Mouse (Mus musculus): ENCODE data around the gene Cmtm8. TPM values are rescaled to one million over a fixed set of nuclear protein-coding genes. Genes with fewer than 3 reads are reported as not detected.

Cmtm8 gene
- total RNA-seq, 1 experiment = 1.8 TPM

- Histone ChIP-seq H3K27ac (ENCODE audit: insufficient read depth, low read depth, low read length, poor library complexity, severe bottlenecking) (no peak overlapping the region), H3K9me3 (ENCODE audit: control insufficient read depth, insufficient read depth, low read depth, low read length) (no peaks in the 10 kb centered on the region)
- peak; percentile 29 for DNase-seq (ENCODE audit: low read depth, low spot score)
Measured at GRCm38 (mm10) chr9:114887699-114888098, 43.7 kb upstream of the Cmtm8 start.

GRCm38 (mm10) chr9:114885991-114886662 is 42.2 kb upstream of the Cmtm8 start:
- Histone ChIP-seq H3K4me1 (ENCODE audit: control insufficient read depth in 2 of 2, insufficient read depth in 2 of 2, low read length in 2 of 2, poor library complexity in 1 of 2) (no peaks in the 10 kb centered on the region), H3K4me3 (ENCODE audit: insufficient read depth in 1 of 2, low read depth in 1 of 2, low read length in 2 of 2, poor library complexity in 1 of 2, severe bottlenecking in 1 of 2) (no peak overlapping the region), H3K9ac (ENCODE audit: insufficient read depth, low read depth, low read length, poor library complexity, severe bottlenecking) (no peak overlapping the region), H3K36me3 (ENCODE audit: control insufficient read depth, insufficient read depth, low read length, poor library complexity, severe bottlenecking) (no peaks in the 10 kb centered on the region), H3K27ac (ENCODE audit: insufficient read depth, low read depth, low read length, poor library complexity, severe bottlenecking) (no peak overlapping the region), H3K9me3 (ENCODE audit: control insufficient read depth, insufficient read depth, low read depth, low read length) (no peaks in the 10 kb centered on the region)
- DNase-seq (ENCODE audit: low read depth, low spot score) = no peak
- in situ Hi-C loops (cut with MboI; ENCODE audit: low sequenced_read_pairs in 2 of 2, unreplicated experiment in 2 of 2) = no loop called here
- no peak for TF ChIP-seq CHD2 (IDR thresholded peaks at IDR 0.05; ENCODE audit: low read depth, low read length)
- no peak for TF ChIP-seq ZNF384 (IDR thresholded peaks at IDR 0.05; ENCODE audit: low read depth, low read length)
- no peak for TF ChIP-seq HCFC1 (IDR thresholded peaks at IDR 0.05; ENCODE audit: borderline replicate concordance, insufficient read depth, low read length)
- TF ChIP-seq ZC3H11A (IDR thresholded peaks at IDR 0.05; ENCODE audit: borderline replicate concordance, low read depth, low read length) = no peak
- no peak for TF ChIP-seq MAFK (IDR thresholded peaks at IDR 0.05; ENCODE audit: insufficient read depth, low read depth, low read length)

More at GRCm38 (mm10) chr9:114887699-114888098, 43.7 kb upstream of the Cmtm8 start:
- no peak overlapping the region for H3K9ac ChIP-seq (ENCODE audit: insufficient read depth, low read depth, low read length, poor library complexity, severe bottlenecking)
- H3K4me3 ChIP-seq (ENCODE audit: insufficient read depth in 1 of 2, low read depth in 1 of 2, low read length in 2 of 2, poor library complexity in 1 of 2, severe bottlenecking in 1 of 2) = no peak overlapping the region
- TF ChIP-seq ZC3H11A (IDR thresholded peaks at IDR 0.05; ENCODE audit: borderline replicate concordance, low read depth, low read length) (0 out of 2 replicates have a peak, but pooled peaks have one; percentile 1), ZNF384 (IDR thresholded peaks at IDR 0.05; ENCODE audit: low read depth, low read length) (no peak)
- no peaks in the 10 kb centered on the region for H3K36me3 ChIP-seq (ENCODE audit: control insufficient read depth, insufficient read depth, low read length, poor library complexity, severe bottlenecking)
- no peaks in the 10 kb centered on the region for H3K4me1 ChIP-seq (ENCODE audit: control insufficient read depth in 2 of 2, insufficient read depth in 2 of 2, low read length in 2 of 2, poor library complexity in 1 of 2)
- in situ Hi-C loops (cut with MboI; ENCODE audit: low sequenced_read_pairs in 2 of 2, unreplicated experiment in 2 of 2) = no loop called here

DNA sequence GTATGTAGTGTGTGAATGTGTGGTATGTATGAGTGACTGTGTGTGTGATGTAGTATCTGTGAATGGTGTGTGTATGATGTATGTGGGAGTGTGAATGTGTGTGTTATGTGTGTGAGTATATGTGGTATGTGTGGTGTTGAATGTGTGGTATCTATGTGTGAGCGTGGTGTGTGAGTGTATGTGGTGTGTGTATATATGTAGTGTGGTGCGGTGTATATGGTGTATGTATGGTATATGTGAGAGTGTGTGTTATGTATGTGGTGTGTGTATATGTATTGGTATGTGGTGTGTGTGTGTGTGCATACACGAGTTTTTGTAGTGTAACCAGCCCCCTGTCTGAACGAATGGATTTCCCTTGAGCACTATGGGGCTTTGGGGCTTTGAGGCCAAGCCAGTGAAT is 41.6 kb upstream of the Cmtm8 start:
- Histone ChIP-seq H3K4me3 (ENCODE audit: insufficient read depth in 1 of 2, low read depth in 1 of 2, low read length in 2 of 2, poor library complexity in 1 of 2, severe bottlenecking in 1 of 2) (no peak overlapping the region), H3K36me3 (ENCODE audit: control insufficient read depth, insufficient read depth, low read length, poor library complexity, severe bottlenecking) (no peaks in the 10 kb centered on the region), H3K9ac (ENCODE audit: insufficient read depth, low read depth, low read length, poor library complexity, severe bottlenecking) (no peak overlapping the region), H3K4me1 (ENCODE audit: control insufficient read depth in 2 of 2, insufficient read depth in 2 of 2, low read length in 2 of 2, poor library complexity in 1 of 2) (no peaks in the 10 kb centered on the region), H3K9me3 (ENCODE audit: control insufficient read depth, insufficient read depth, low read depth, low read length) (peaks cover under 1% of the 10 kb centered on the region; the same call in 1 of the 2 replicates), H3K27ac (ENCODE audit: insufficient read depth, low read depth, low read length, poor library complexity, severe bottlenecking) (no peak overlapping the region)
- DNase-seq (ENCODE audit: low read depth, low spot score) = no peak
- TF ChIP-seq ZNF384 (IDR thresholded peaks at IDR 0.05; ENCODE audit: low read depth, low read length) (no peak), ZC3H11A (IDR thresholded peaks at IDR 0.05; ENCODE audit: borderline replicate concordance, low read depth, low read length) (no peak)
- in situ Hi-C loops (cut with MboI; ENCODE audit: low sequenced_read_pairs in 2 of 2, unreplicated experiment in 2 of 2) = no loop called here

DNA sequence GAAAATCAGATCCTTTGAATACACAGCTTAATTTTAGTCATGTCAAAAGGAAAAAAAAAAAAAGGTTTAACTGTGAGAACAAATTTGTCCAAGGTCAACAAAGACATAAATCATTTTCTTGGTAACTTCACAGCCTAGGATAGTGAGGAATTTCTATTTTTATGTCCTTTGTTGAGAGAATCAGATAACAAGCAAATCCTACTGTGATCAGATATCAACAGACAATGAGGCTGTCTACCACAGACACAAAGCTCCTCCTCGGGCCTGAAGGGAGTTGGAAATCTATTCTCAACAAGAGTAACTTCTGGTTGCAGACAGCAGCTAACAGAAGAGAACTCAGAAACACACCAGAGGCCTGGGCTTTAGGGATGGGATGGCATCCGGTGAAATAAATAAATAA is 38.0 kb upstream of the Cmtm8 start:
- DNase-seq (ENCODE audit: low read depth, low spot score) = no peak
- Histone ChIP-seq H3K4me1 (ENCODE audit: control insufficient read depth in 2 of 2, insufficient read depth in 2 of 2, low read length in 2 of 2, poor library complexity in 1 of 2) (no peaks in the 10 kb centered on the region), H3K9me3 (ENCODE audit: control insufficient read depth, insufficient read depth, low read depth, low read length) (peaks cover 4% of the 10 kb centered on the region; the same call in 1 of the 2 replicates), H3K27ac (ENCODE audit: insufficient read depth, low read depth, low read length, poor library complexity, severe bottlenecking) (no peak overlapping the region), H3K9ac (ENCODE audit: insufficient read depth, low read depth, low read length, poor library complexity, severe bottlenecking) (no peak overlapping the region), H3K4me3 (ENCODE audit: insufficient read depth in 1 of 2, low read depth in 1 of 2, low read length in 2 of 2, poor library complexity in 1 of 2, severe bottlenecking in 1 of 2) (no peak overlapping the region), H3K36me3 (ENCODE audit: control insufficient read depth, insufficient read depth, low read length, poor library complexity, severe bottlenecking) (no peaks in the 10 kb centered on the region)
- in situ Hi-C loops (cut with MboI; ENCODE audit: low sequenced_read_pairs in 2 of 2, unreplicated experiment in 2 of 2) = no loop called here
- TF ChIP-seq CHD2 (IDR thresholded peaks at IDR 0.05; ENCODE audit: low read depth, low read length) (no peak), MAFK (IDR thresholded peaks at IDR 0.05; ENCODE audit: insufficient read depth, low read depth, low read length) (no peak), ZNF384 (IDR thresholded peaks at IDR 0.05; ENCODE audit: low read depth, low read length) (no peak), ZC3H11A (IDR thresholded peaks at IDR 0.05; ENCODE audit: borderline replicate concordance, low read depth, low read length) (no peak), HCFC1 (IDR thresholded peaks at IDR 0.05; ENCODE audit: borderline replicate concordance, insufficient read depth, low read length) (no peak)

DNA sequence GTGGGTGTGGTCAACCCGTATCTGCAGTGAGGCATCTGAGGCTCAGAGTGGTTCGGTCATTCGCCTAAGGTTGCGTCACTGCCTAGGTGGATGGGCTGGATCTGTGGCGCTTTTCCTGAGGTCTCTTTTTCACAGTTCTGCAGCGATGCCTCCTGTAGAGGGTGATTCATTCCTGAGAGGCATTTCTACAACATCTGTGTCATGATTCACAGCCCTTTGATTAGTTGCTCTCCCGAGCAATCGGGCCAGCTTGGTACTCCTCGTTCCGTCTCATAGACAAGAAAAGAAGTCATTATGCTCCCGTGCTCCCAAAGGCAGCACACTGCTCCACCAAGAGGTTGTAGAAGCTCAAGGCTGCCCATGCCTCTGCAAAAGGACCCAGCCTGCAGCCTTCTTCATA is 11.4 kb upstream of the Cmtm8 start:
- no peaks in the 10 kb centered on the region for H3K36me3 ChIP-seq (ENCODE audit: control insufficient read depth, insufficient read depth, low read length, poor library complexity, severe bottlenecking)
- in situ Hi-C loops (cut with MboI; ENCODE audit: low sequenced_read_pairs in 2 of 2, unreplicated experiment in 2 of 2) = no loop called here
- H3K4me3 ChIP-seq (ENCODE audit: insufficient read depth in 1 of 2, low read depth in 1 of 2, low read length in 2 of 2, poor library complexity in 1 of 2, severe bottlenecking in 1 of 2) = no peak overlapping the region
- peaks cover 0 to 13% of the 10 kb centered on the region in 2 experiments; a peak in 1 of 4 replicates for H3K4me1 ChIP-seq (ENCODE audit: control insufficient read depth in 2 of 2, insufficient read depth in 2 of 2, low read length in 2 of 2, poor library complexity in 1 of 2)
- no peak for DNase-seq (ENCODE audit: low read depth, low spot score)
- no peak overlapping the region for H3K9ac ChIP-seq (ENCODE audit: insufficient read depth, low read depth, low read length, poor library complexity, severe bottlenecking)
- no peak overlapping the region for H3K27ac ChIP-seq (ENCODE audit: insufficient read depth, low read depth, low read length, poor library complexity, severe bottlenecking)
- TF ChIP-seq ZC3H11A (IDR thresholded peaks at IDR 0.05; ENCODE audit: borderline replicate concordance, low read depth, low read length) = no peak
- no peak for TF ChIP-seq MAFK (IDR thresholded peaks at IDR 0.05; ENCODE audit: insufficient read depth, low read depth, low read length)
- TF ChIP-seq CHD2 (IDR thresholded peaks at IDR 0.05; ENCODE audit: low read depth, low read length) = no peak
- TF ChIP-seq ZNF384 (IDR thresholded peaks at IDR 0.05; ENCODE audit: low read depth, low read length) = no peak
- no peak for TF ChIP-seq HCFC1 (IDR thresholded peaks at IDR 0.05; ENCODE audit: borderline replicate concordance, insufficient read depth, low read length)
- H3K9me3 ChIP-seq (ENCODE audit: control insufficient read depth, insufficient read depth, low read depth, low read length) = no peaks in the 10 kb centered on the region

Measured in ES-E14 (cell line).